Mouse (Mus musculus): Measurements from ENCODE around the gene Myl6. TPM values are rescaled to one million over a fixed set of nuclear protein-coding genes. Genes with fewer than 3 reads are reported as not detected.
"Not testable (repeated sequence)": the region's sequence is repeated elsewhere in the genome, so short reads cannot be mapped to it uniquely, and the experiment has no call there.

The Myl6 gene
- polyA plus RNA-seq, 1 experiment from 2014 or later, result 921 TPM

DNA sequence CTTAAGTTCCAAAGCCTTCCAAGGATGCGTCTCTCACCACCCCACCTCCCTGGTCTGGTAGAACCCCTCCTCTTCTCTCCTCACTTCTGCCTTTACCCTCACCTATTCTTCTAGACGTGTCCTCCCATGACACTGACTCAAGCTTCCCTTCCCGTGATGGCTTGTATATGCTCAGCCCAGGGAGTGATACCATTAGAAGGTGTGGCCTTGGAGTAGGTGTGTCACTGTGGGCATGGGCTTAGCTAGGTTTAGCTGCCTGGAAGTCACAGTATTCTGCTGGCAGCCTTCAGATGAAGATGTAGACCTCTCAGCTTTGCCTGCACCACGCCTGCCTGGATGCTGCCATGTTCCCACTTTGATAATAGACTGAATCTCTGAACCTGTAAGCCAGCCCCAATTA, 21.1 kb upstream of the Myl6 start:
- no peak overlapping the region for H3K4me2 ChIP-seq (replicated peaks; ENCODE audit: low read depth, low read length)
- peaks cover 8% of the 10 kb centered on the region for H3K27me3 ChIP-seq (ENCODE audit: control insufficient read depth, insufficient read depth, low read length)
- no peak overlapping the region for H3K9ac ChIP-seq (ENCODE audit: low read depth, low read length)
- peaks cover 11% of the 10 kb centered on the region; the same call in 1 of the 2 replicates for H3K36me3 ChIP-seq (ENCODE audit: control insufficient read depth, insufficient read depth, low read length)
- no peak overlapping the region for H3K4me3 ChIP-seq (ENCODE audit: low read length)
- ATAC-seq (ENCODE audit: low FRiP score, low TSS enrichment), result no peak
- WGBS, result 88% methylated on average over 4 of the region's 4 CpGs
- 0 out of 2 replicates have a peak, but pooled peaks cover 3% of the 10 kb centered on the region for H3K4me1 ChIP-seq (ENCODE audit: control insufficient read depth, insufficient read depth, low read length)
- H3K9me3 ChIP-seq (ENCODE audit: control insufficient read depth, low read length), result no peaks in the 10 kb centered on the region
- no peak overlapping the region for H3K27ac ChIP-seq (ENCODE audit: low read depth, low read length)

DNA sequence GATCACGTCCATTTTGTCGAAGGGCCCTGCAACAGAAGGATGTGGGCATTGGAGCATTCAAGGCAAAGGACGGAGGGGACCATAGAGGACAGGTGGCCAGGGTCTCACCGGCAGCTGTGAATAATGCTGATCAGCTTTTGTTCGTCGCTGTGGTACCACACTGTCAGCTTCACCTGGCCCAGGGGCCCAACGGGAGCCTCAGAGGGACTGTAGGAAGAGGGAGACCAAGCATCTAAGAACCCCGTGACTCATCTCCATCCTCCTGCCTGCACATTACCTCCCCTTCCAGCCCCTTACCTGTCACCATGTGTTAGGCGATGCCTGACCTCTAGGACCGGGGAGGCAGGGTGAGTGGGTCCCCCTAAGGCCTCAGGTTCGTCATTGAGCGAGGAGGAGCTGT, 17.8 kb upstream of the Myl6 start:
- no peaks in the 10 kb centered on the region for H3K9me3 ChIP-seq (ENCODE audit: control insufficient read depth, low read length)
- ATAC-seq (ENCODE audit: low FRiP score, low TSS enrichment), result no peak
- H3K4me3 ChIP-seq (ENCODE audit: low read length), result no peak overlapping the region
- no peak overlapping the region for H3K4me2 ChIP-seq (replicated peaks; ENCODE audit: low read depth, low read length)
- peaks cover 5% of the 10 kb centered on the region; the same call in 1 of the 2 replicates for H3K36me3 ChIP-seq (ENCODE audit: control insufficient read depth, insufficient read depth, low read length)
- 82% methylated on average over 12 of the region's 12 CpGs for WGBS
- no peak overlapping the region for H3K27ac ChIP-seq (ENCODE audit: low read depth, low read length)
- H3K4me1 ChIP-seq (ENCODE audit: control insufficient read depth, insufficient read depth, low read length), result 0 out of 2 replicates have a peak, but pooled peaks cover 3% of the 10 kb centered on the region
- no peak overlapping the region for H3K9ac ChIP-seq (ENCODE audit: low read depth, low read length)
- peaks cover 8% of the 10 kb centered on the region for H3K27me3 ChIP-seq (ENCODE audit: control insufficient read depth, insufficient read depth, low read length)

DNA sequence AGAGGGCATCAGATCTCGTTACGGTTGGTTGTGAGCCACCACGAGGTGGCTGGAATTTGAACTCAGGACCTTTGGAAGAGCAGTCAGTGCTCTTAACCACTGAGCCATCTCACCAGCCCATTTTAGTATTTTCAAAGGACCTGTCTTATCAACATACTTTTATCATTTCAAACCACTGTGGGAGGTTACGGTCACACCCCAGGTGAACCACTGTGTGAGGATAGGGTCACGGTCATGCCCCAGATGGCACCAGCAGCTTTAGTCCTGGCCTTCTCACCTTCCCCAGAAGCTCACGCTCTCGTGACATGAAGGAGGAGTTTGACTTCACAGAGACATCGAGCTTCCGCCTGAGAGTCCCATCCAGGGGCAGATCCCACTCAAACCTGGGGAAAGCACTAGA, 17.2 kb upstream of the Myl6 start:
- no peak overlapping the region for H3K9ac ChIP-seq (ENCODE audit: low read depth, low read length)
- H3K27ac ChIP-seq (ENCODE audit: low read depth, low read length), result no peak overlapping the region
- H3K9me3 ChIP-seq (ENCODE audit: control insufficient read depth, low read length), result no peaks in the 10 kb centered on the region
- WGBS, result 82% methylated on average over 9 of the region's 9 CpGs
- H3K36me3 ChIP-seq (ENCODE audit: control insufficient read depth, insufficient read depth, low read length), result peaks cover 5% of the 10 kb centered on the region; the same call in 1 of the 2 replicates
- peaks cover 3% of the 10 kb centered on the region for H3K27me3 ChIP-seq (ENCODE audit: control insufficient read depth, insufficient read depth, low read length)
- H3K4me2 ChIP-seq (replicated peaks; ENCODE audit: low read depth, low read length), result no peak overlapping the region
- H3K4me3 ChIP-seq (ENCODE audit: low read length), result no peak overlapping the region
- H3K4me1 ChIP-seq (ENCODE audit: control insufficient read depth, insufficient read depth, low read length), result 0 out of 2 replicates have a peak, but pooled peaks cover under 1% of the 10 kb centered on the region
- ATAC-seq (ENCODE audit: low FRiP score, low TSS enrichment), result no peak

DNA sequence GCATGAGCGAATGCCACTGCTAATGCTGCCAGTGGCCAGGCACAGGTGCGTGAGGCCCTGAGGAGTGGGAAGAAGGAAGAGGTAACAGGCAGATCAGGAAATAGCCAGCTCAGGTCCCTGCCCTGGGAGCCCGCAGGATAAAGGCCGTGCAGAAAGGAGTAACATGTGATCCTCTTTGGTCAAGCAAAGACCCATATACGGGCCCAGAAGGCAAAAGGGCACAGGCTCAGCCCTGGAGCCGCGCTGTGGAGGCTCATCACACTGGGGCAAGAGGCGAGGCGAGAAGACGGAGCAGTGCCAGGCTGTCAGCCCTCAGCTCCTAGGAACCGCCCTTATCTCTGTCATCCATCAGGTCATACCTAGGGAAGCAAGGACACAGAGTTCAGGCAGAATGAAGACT, 16.4 kb upstream of the Myl6 start:
- no peak overlapping the region for H3K4me3 ChIP-seq (ENCODE audit: low read length)
- H3K27me3 ChIP-seq (ENCODE audit: control insufficient read depth, insufficient read depth, low read length), result no peaks in the 10 kb centered on the region
- WGBS, result 88% methylated on average over 11 of the region's 11 CpGs
- no peak overlapping the region for H3K4me2 ChIP-seq (replicated peaks; ENCODE audit: low read depth, low read length)
- H3K4me1 ChIP-seq (ENCODE audit: control insufficient read depth, insufficient read depth, low read length), result no peaks in the 10 kb centered on the region
- peaks cover 5% of the 10 kb centered on the region; the same call in 1 of the 2 replicates for H3K36me3 ChIP-seq (ENCODE audit: control insufficient read depth, insufficient read depth, low read length)
- H3K9me3 ChIP-seq (ENCODE audit: control insufficient read depth, low read length), result no peaks in the 10 kb centered on the region
- H3K9ac ChIP-seq (ENCODE audit: low read depth, low read length), result no peak overlapping the region
- H3K27ac ChIP-seq (ENCODE audit: low read depth, low read length), result no peak overlapping the region
- no peak for ATAC-seq (ENCODE audit: low FRiP score, low TSS enrichment)

DNA sequence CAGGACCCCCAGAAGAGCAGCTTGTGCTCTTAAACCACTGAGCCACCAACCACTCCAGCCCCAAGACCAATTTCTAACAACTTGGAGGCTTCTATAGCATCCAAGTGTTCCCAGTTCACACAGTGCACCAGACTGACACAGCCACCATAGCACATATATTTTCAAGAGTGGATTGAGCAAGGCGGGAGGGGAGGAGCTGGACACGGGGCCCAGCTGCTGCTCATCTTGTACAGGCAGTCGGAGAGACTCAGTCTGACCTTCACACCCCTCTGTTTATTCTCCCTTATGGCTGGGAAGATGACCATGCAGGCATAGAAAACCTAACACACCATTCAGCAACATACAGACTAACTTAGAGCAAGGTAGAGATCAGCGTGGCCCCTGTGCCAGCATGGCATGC, 15.9 kb upstream of the Myl6 start:
- Histone ChIP-seq H3K27ac (ENCODE audit: low read depth, low read length) (no peak overlapping the region), H3K36me3 (ENCODE audit: control insufficient read depth, insufficient read depth, low read length) (peaks cover 5% of the 10 kb centered on the region; the same call in 1 of the 2 replicates), H3K4me3 (ENCODE audit: low read length) (no peak overlapping the region), H3K4me1 (ENCODE audit: control insufficient read depth, insufficient read depth, low read length) (no peaks in the 10 kb centered on the region), H3K9ac (ENCODE audit: low read depth, low read length) (no peak overlapping the region), H3K27me3 (ENCODE audit: control insufficient read depth, insufficient read depth, low read length) (no peaks in the 10 kb centered on the region), H3K4me2 (replicated peaks; ENCODE audit: low read depth, low read length) (no peak overlapping the region), H3K9me3 (ENCODE audit: control insufficient read depth, low read length) (no peaks in the 10 kb centered on the region)
- no peak for ATAC-seq (ENCODE audit: low FRiP score, low TSS enrichment)
- 65% methylated on average over 4 of the region's 4 CpGs for WGBS

DNA sequence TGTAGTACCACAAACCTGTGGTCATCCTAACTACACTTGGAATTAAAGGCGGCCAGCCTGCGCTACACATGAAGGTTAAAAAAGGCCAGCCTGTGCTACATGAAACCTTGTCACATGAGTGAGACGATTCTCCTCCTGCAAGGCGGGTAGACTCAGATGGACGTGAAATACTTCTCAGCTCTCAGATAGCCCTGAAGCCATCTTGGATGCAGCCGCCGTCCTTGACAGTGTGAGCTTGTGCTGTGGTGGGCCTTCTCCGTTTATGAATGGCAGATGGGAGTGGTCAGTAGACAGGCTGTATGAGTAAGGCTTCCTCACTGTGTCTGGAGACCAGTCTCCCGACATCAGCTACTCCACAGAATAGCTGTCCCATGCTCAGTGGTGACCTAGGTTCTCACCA, 15.3 kb upstream of the Myl6 start:
- H3K4me1 ChIP-seq (ENCODE audit: control insufficient read depth, insufficient read depth, low read length), result no peaks in the 10 kb centered on the region
- no peaks in the 10 kb centered on the region for H3K9me3 ChIP-seq (ENCODE audit: control insufficient read depth, low read length)
- H3K4me3 ChIP-seq (ENCODE audit: low read length), result no peak overlapping the region
- H3K27me3 ChIP-seq (ENCODE audit: control insufficient read depth, insufficient read depth, low read length), result no peaks in the 10 kb centered on the region
- WGBS, result 86% methylated on average over 9 of the region's 9 CpGs
- no peak overlapping the region for H3K4me2 ChIP-seq (replicated peaks; ENCODE audit: low read depth, low read length)
- H3K36me3 ChIP-seq (ENCODE audit: control insufficient read depth, insufficient read depth, low read length), result peaks cover 5% of the 10 kb centered on the region; the same call in 1 of the 2 replicates
- ATAC-seq (ENCODE audit: low FRiP score, low TSS enrichment), result no peak
- H3K9ac ChIP-seq (ENCODE audit: low read depth, low read length), result no peak overlapping the region
- no peak overlapping the region for H3K27ac ChIP-seq (ENCODE audit: low read depth, low read length)

DNA sequence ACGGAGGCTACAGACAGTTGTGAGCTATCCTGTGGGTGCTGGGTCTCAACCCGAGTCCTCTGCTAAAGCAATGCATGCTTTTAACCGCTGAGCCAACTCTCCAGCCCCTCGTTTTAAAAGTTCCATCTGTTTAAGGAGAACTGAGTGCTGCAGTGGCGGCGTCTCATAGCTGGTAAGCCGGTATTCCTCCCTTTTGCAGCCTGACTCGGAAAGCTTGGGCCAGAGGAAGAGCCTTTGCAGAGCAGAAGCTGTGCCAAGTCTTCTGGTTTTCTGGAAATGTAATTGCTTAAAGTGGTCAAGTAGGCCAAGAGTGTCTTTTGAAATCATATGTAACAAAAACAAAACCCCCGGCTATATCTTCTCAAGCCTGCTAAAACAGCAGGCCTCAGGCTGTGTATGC, 14.3 kb upstream of the Myl6 start:
- 85% methylated on average over 9 of the region's 9 CpGs for WGBS
- H3K27ac ChIP-seq (ENCODE audit: low read depth, low read length), result no peak overlapping the region

DNA sequence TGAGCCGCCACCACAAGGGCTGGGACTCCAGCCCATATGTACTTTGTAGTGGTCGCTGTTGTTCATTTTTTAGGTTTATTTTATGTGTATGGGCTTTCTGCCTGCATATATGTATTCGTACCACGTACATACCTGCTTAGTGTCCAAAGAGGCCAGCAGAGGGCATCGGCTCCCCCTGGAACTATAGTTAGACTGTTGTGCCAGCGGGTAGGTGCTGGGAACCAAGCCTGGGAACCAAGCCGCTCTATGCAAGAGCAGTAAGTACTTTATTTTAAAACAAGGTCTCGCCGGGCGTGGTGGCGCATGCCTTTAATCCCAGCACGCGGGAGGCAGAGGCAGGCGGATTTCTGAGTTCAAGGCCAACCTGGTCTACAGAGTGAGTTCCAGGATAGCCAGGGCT, 12.0 kb upstream of the Myl6 start:
- H3K36me3 ChIP-seq (ENCODE audit: control insufficient read depth, insufficient read depth, low read length), result no peaks in the 10 kb centered on the region; the same call in 1 of the 2 replicates
- H3K27ac ChIP-seq (ENCODE audit: low read depth, low read length), result no peak overlapping the region
- no peak overlapping the region for H3K9ac ChIP-seq (ENCODE audit: low read depth, low read length)
- H3K4me1 ChIP-seq (ENCODE audit: control insufficient read depth, insufficient read depth, low read length), result no peaks in the 10 kb centered on the region
- 93% methylated on average over 14 of the region's 14 CpGs for WGBS
- H3K9me3 ChIP-seq (ENCODE audit: control insufficient read depth, low read length), result no peaks in the 10 kb centered on the region
- no peaks in the 10 kb centered on the region for H3K27me3 ChIP-seq (ENCODE audit: control insufficient read depth, insufficient read depth, low read length)
- no peak overlapping the region for H3K4me3 ChIP-seq (ENCODE audit: low read length)
- H3K4me2 ChIP-seq (replicated peaks; ENCODE audit: low read depth, low read length), result no peak overlapping the region
- no peak for ATAC-seq (ENCODE audit: low FRiP score, low TSS enrichment)

More for the DNA sequence above, 14.3 kb upstream of the Myl6 start:
- Histone ChIP-seq H3K9me3 (ENCODE audit: control insufficient read depth, low read length) (no peaks in the 10 kb centered on the region), H3K4me1 (ENCODE audit: control insufficient read depth, insufficient read depth, low read length) (no peaks in the 10 kb centered on the region), H3K36me3 (ENCODE audit: control insufficient read depth, insufficient read depth, low read length) (peaks cover 5% of the 10 kb centered on the region; the same call in 1 of the 2 replicates), H3K27me3 (ENCODE audit: control insufficient read depth, insufficient read depth, low read length) (no peaks in the 10 kb centered on the region), H3K4me2 (replicated peaks; ENCODE audit: low read depth, low read length) (no peak overlapping the region), H3K4me3 (ENCODE audit: low read length) (no peak overlapping the region), H3K9ac (ENCODE audit: low read depth, low read length) (no peak overlapping the region)
- no peak for ATAC-seq (ENCODE audit: low FRiP score, low TSS enrichment)

DNA sequence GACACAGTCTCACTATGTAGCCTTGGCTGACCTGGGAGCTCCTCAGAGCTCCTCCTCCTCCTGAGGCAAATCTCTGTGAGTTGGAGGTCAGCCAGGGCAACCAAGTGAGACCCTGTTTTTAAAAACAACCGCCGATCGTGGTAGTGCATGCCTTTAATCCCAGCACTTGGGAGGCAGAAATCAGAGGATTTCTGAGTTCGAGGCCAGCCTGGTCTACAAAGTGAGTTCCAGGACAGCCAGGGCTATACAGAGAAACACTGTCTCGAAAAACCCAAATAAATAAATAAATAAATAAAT, 11.4 kb upstream of the Myl6 start:
- H3K27ac ChIP-seq (ENCODE audit: low read depth, low read length); ATAC-seq (ENCODE audit: low FRiP score, low TSS enrichment); H3K36me3 ChIP-seq (ENCODE audit: control insufficient read depth, insufficient read depth, low read length); H3K9ac ChIP-seq (ENCODE audit: low read depth, low read length); H3K4me2 ChIP-seq (replicated peaks; ENCODE audit: low read depth, low read length); H3K4me3 ChIP-seq (ENCODE audit: low read length); H3K9me3 ChIP-seq (ENCODE audit: control insufficient read depth, low read length); H3K4me1 ChIP-seq (ENCODE audit: control insufficient read depth, insufficient read depth, low read length); H3K27me3 ChIP-seq (ENCODE audit: control insufficient read depth, insufficient read depth, low read length): not testable (repeated sequence)
- WGBS, result 71% methylated on average over 5 of the region's 5 CpGs

All from kidney, embryonic 14.5 days (tissue).